Mouse (Mus musculus) ES-CJ7 (cell line): ENCODE results near the gene Mmp9.
A peak's percentile ranks its signal among the peaks of the same experiment; 100 is the strongest.

Experiments
- DNase-seq: peaks from one replicate; pipeline ENCODE4 v3.0.0; 2011; ENCODE audit warnings: low read depth, low spot score

Gene Mmp9

GRCm38 (mm10) chr2:164953224-164953623 lies 12.6 kb downstream of the Mmp9 start:
- DNase-seq: peak; percentile 87

- DNase-seq: no peak
These were observed 15.1 kb downstream of the Mmp9 start for GRCm38 (mm10) chr2:164955725-164956124.

- DNase-seq: no peak
These were observed 15.6 kb downstream of the Mmp9 start for GRCm38 (mm10) chr2:164956195-164956594.

- DNase-seq: peak; percentile 81
These were observed 17.2 kb downstream of the Mmp9 start for GRCm38 (mm10) chr2:164957548-164958315.

- DNase-seq: peak; percentile 71
These were observed 20.3 kb downstream of the Mmp9 start, which contains the start of gene Slc12a5 for GRCm38 (mm10) chr2:164960716-164961441. Gene Slc12a5 (plus strand): TSS chr2:164960802.

- peak; percentile 63 for DNase-seq
These were observed 21.1 kb downstream of the Mmp9 start for GRCm38 (mm10) chr2:164961506-164962182.

- DNase-seq: no peak
These were observed 21.6 kb downstream of the Mmp9 start for GRCm38 (mm10) chr2:164962183-164962580.

- DNase-seq: no peak
These were observed 23.8 kb downstream of the Mmp9 start for GRCm38 (mm10) chr2:164964242-164964894.

GRCm38 (mm10) chr2:164964981-164965380 lies 24.4 kb downstream of the Mmp9 start:
- no peak for DNase-seq

- peak; percentile 70 for DNase-seq
These were observed 25.8 kb downstream of the Mmp9 start for GRCm38 (mm10) chr2:164966381-164966780.

- DNase-seq: no peak
These were observed 26.6 kb downstream of the Mmp9 start for GRCm38 (mm10) chr2:164967193-164967592.

- no peak for DNase-seq
These were observed 27.3 kb downstream of the Mmp9 start for GRCm38 (mm10) chr2:164967761-164968440.

GRCm38 (mm10) chr2:164968451-164968851 lies 27.9 kb downstream of the Mmp9 start:
- peak; percentile 83 for DNase-seq

GRCm38 (mm10) chr2:164969348-164969781 lies 28.8 kb downstream of the Mmp9 start:
- DNase-seq: no peak

- DNase-seq: peak; percentile 52
These were observed 30.1 kb downstream of the Mmp9 start for GRCm38 (mm10) chr2:164970631-164971196.

- no peak for DNase-seq
These were observed 32.1 kb downstream of the Mmp9 start for GRCm38 (mm10) chr2:164972646-164973045.

- DNase-seq: no peak
These were observed 35.0 kb downstream of the Mmp9 start for GRCm38 (mm10) chr2:164975611-164976010.

- DNase-seq: peak; percentile 63
These were observed 39.2 kb downstream of the Mmp9 start for GRCm38 (mm10) chr2:164979749-164980148.

GRCm38 (mm10) chr2:164985962-164986361 lies 45.4 kb downstream of the Mmp9 start:
- no peak for DNase-seq

- DNase-seq: no peak
These were observed 45.9 kb downstream of the Mmp9 start for GRCm38 (mm10) chr2:164986371-164987027.
